Mouse (Mus musculus): ENCODE measurements at regions not wholly inside any gene's neighbourhood (a gene's known extent, or its start where the extent isn't known, plus 50 kb on each side); places are given as distances from the start of the nearest gene placed in this dataset.

GRCm38 (mm10) chr6:103319964-103320363 is 190.4 kb upstream of the Chl1 start:
- Histone ChIP-seq H3K27me3 (ENCODE audit: control insufficient read depth in 1 of 2, insufficient read depth in 2 of 2, low read length in 2 of 2) (no peaks in the 10 kb centered on the region), H3K27ac (ENCODE audit: control insufficient read depth, low read depth, low read length) (no peak overlapping the region), H3K79me2 (ENCODE audit: control insufficient read depth, insufficient read depth, low read length, poor library complexity) (no peaks in the 10 kb centered on the region), H3K36me3 (ENCODE audit: control insufficient read depth in 1 of 2, insufficient read depth in 2 of 2, low read length in 2 of 2) (no peaks in the 10 kb centered on the region), H3K4me1 (ENCODE audit: control insufficient read depth in 1 of 2, insufficient read depth in 2 of 2, low read length in 2 of 2) (no peaks in the 10 kb centered on the region), H3K9ac (ENCODE audit: control insufficient read depth, low read depth, low read length, poor library complexity, severe bottlenecking) (no peak overlapping the region), H3K4me3 (ENCODE audit: control insufficient read depth in 1 of 2, insufficient read depth in 1 of 2, low read depth in 2 of 2, low read length in 2 of 2) (no peak overlapping the region), H3K9me3 (replicated peaks; ENCODE audit: insufficient read depth, low read length) (no peaks in the 10 kb centered on the region)
- DNase-seq (ENCODE audit: low read depth, low spot score), result no peak
- TF ChIP-seq SMC3 (IDR thresholded peaks at IDR 0.05; ENCODE audit: low read depth, low read length) (no peak), GABPA (IDR thresholded peaks at IDR 0.05; ENCODE audit: low read depth, low read length) (no peak), E2F4 (IDR thresholded peaks at IDR 0.05; ENCODE audit: borderline replicate concordance, low read depth, low read length) (no peak), UBTF (IDR thresholded peaks at IDR 0.05; ENCODE audit: borderline replicate concordance, insufficient read depth, low read depth, low read length) (no peak), HCFC1 (IDR thresholded peaks at IDR 0.05; ENCODE audit: low read depth, low read length) (no peak), ELF1 (IDR thresholded peaks at IDR 0.05; ENCODE audit: low read depth, low read length) (no peak), BHLHE40 (IDR thresholded peaks at IDR 0.05; ENCODE audit: borderline replicate concordance, low read depth, low read length) (no peak), KAT2A (conservative IDR thresholded peaks at IDR 0.05; ENCODE audit: low read depth, low read length) (no peak), ZC3H11A (IDR thresholded peaks at IDR 0.05; ENCODE audit: low read depth, low read length) (no peak), SIN3A (IDR thresholded peaks at IDR 0.05; ENCODE audit: low read length) (no peak), ZKSCAN1 (IDR thresholded peaks at IDR 0.05; ENCODE audit: low read depth, low read length) (no peak)

- Histone ChIP-seq H3K4me3 (ENCODE audit: control insufficient read depth in 1 of 2, insufficient read depth in 1 of 2, low read depth in 2 of 2, low read length in 2 of 2) (no peak overlapping the region), H3K9ac (ENCODE audit: control insufficient read depth, low read depth, low read length, poor library complexity, severe bottlenecking) (no peak overlapping the region), H3K36me3 (ENCODE audit: control insufficient read depth in 1 of 2, insufficient read depth in 2 of 2, low read length in 2 of 2) (no peaks in the 10 kb centered on the region), H3K9me3 (replicated peaks; ENCODE audit: insufficient read depth, low read length) (no peaks in the 10 kb centered on the region), H3K4me1 (ENCODE audit: control insufficient read depth in 1 of 2, insufficient read depth in 2 of 2, low read length in 2 of 2) (no peaks in the 10 kb centered on the region), H3K27me3 (ENCODE audit: control insufficient read depth in 1 of 2, insufficient read depth in 2 of 2, low read length in 2 of 2) (no peaks in the 10 kb centered on the region), H3K27ac (ENCODE audit: control insufficient read depth, low read depth, low read length) (no peak overlapping the region), H3K79me2 (ENCODE audit: control insufficient read depth, insufficient read depth, low read length, poor library complexity) (no peaks in the 10 kb centered on the region)
- no peak for DNase-seq (ENCODE audit: low read depth, low spot score)
- TF ChIP-seq SIN3A (IDR thresholded peaks at IDR 0.05; ENCODE audit: low read length), result no peak
- no peak for TF ChIP-seq POLR2AphosphoS2 (IDR thresholded peaks at IDR 0.05; ENCODE audit: low read length)
- TF ChIP-seq ZMIZ1 (IDR thresholded peaks at IDR 0.05; ENCODE audit: low read depth, low read length), result no peak
- no peak for TF ChIP-seq CTCF (IDR thresholded peaks at IDR 0.05 in 2 of 3, conservative IDR thresholded peaks at IDR 0.05 in 1 of 3; ENCODE audit: control insufficient read depth in 1 of 3, insufficient read depth in 1 of 3, low read depth in 2 of 3, low read length in 3 of 3, poor library complexity in 1 of 3, severe bottlenecking in 1 of 3)
Observed at GRCm38 (mm10) chr6:103320550-103320949, 189.8 kb upstream of the Chl1 start.

GRCm38 (mm10) chr6:103321058-103321457 is 189.3 kb upstream of the Chl1 start:
- DNase-seq (ENCODE audit: low read depth, low spot score), result no peak

More at GRCm38 (mm10) chr6:103321058-103321457, 189.3 kb upstream of the Chl1 start:
- no peaks in the 10 kb centered on the region for H3K36me3 ChIP-seq (ENCODE audit: control insufficient read depth in 1 of 2, insufficient read depth in 2 of 2, low read length in 2 of 2)
- no peak overlapping the region for H3K27ac ChIP-seq (ENCODE audit: control insufficient read depth, low read depth, low read length)
- no peaks in the 10 kb centered on the region for H3K79me2 ChIP-seq (ENCODE audit: control insufficient read depth, insufficient read depth, low read length, poor library complexity)
- H3K4me3 ChIP-seq (ENCODE audit: control insufficient read depth in 1 of 2, insufficient read depth in 1 of 2, low read depth in 2 of 2, low read length in 2 of 2), result no peak overlapping the region
- H3K9me3 ChIP-seq (replicated peaks; ENCODE audit: insufficient read depth, low read length), result no peaks in the 10 kb centered on the region
- H3K4me1 ChIP-seq (ENCODE audit: control insufficient read depth in 1 of 2, insufficient read depth in 2 of 2, low read length in 2 of 2), result no peaks in the 10 kb centered on the region
- no peaks in the 10 kb centered on the region for H3K27me3 ChIP-seq (ENCODE audit: control insufficient read depth in 1 of 2, insufficient read depth in 2 of 2, low read length in 2 of 2)
- TF ChIP-seq KAT2A (conservative IDR thresholded peaks at IDR 0.05; ENCODE audit: low read depth, low read length), result no peak
- no peak for TF ChIP-seq ZNF384 (IDR thresholded peaks at IDR 0.05; ENCODE audit: low read depth, low read length)
- TF ChIP-seq ELF1 (IDR thresholded peaks at IDR 0.05; ENCODE audit: low read depth, low read length), result no peak
- TF ChIP-seq MAFK (IDR thresholded peaks at IDR 0.05; ENCODE audit: borderline replicate concordance, low read depth, low read length), result no peak
- no peak overlapping the region for H3K9ac ChIP-seq (ENCODE audit: control insufficient read depth, low read depth, low read length, poor library complexity, severe bottlenecking)

Measured in MEL (cell line).